In the genomic region with DNA sequence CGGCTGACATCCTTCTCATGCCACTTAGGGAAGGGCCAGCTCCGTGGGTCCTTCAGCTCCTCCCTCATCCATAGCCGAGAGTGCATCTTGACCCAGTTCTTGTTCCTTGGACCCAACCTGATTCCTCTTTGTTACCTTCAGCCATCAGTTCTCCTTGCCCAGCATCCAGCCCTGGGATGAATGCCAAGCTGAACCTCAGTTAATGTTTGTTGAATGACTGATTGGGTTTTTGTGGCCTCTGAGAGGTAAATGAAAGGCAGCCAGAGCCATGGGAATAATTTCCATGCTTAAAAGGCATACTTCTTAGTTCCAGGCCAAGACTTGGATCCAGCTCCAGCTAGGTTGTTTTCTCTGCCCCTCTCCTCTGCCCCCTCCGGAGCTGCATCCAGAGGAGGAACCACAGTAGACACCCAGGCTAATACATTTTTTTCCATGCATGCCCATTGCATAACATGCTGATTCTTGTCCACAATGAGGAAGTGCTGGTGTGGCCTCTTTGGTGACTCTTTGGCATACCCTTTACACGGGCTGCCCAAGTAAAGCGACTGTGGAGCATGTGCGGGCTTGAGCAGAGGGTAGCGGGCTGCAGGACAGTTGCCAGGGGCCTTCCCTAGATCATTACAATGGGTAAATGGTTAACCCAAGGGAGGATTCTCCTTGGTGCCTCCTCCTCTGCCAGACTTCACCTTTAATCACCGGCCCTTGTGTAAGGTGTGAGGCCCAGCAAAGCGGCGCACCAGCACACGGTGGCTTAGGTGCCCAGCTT, we compare ENCODE assay signal across 17 mouse cellular contexts. TPM values are rescaled to one million over a fixed set of nuclear protein-coding genes. Genes with fewer than 3 reads are reported as not detected.
DNase-seq lines count a peak whose midpoint lies in the region; ATAC-seq and TF ChIP-seq lines count a peak whose summit lies in the region.
"Had no signal": no experiment of that assay in that cellular context is flagged by ENCODE, and none has a peak within 500 bp of the region (broad histone marks: within the 10 kb centered on the region; RNA-seq: fewer than 3 reads in every experiment).

No protein-coding gene starts in this region.

- 64% methylated on average over 12 of the region's 12 CpGs for WGBS in liver, embryonic 15.5 days (ENCODE audit: insufficient replicate concordance)
- WGBS in liver, embryonic 12.5 days (ENCODE audit: insufficient replicate concordance), result 69% methylated on average over 12 of the region's 12 CpGs
- WGBS in macrophage (ENCODE audit: missing documents), result 58% methylated on average over 12 of the region's 12 CpGs
- 87% methylated on average over 12 of the region's 12 CpGs for WGBS in cerebellum, adult 2 months

- intact Hi-C loops in left cerebral cortex, postnatal 25 days (cut with DNase I), result no loop called here

- peaks cover 33% of the 10 kb centered on the region for H3K27me3 ChIP-seq in liver, embryonic 15.5 days
- H3K27me3 ChIP-seq in liver, embryonic 12.5 days (replicated peaks), result peaks cover 38% of the 10 kb centered on the region
- no peaks in the 10 kb centered on the region for H3K27me3 ChIP-seq in cerebellum, adult 2 months (ENCODE audit: control insufficient read depth, insufficient read depth, low read length)

- no peak for ATAC-seq in liver, embryonic 15.5 days (ENCODE audit: insufficient read depth)
- ATAC-seq in liver, embryonic 12.5 days, result no peak
- ATAC-seq in common myeloid progenitor, adult 5-6 weeks (replicated peaks; ENCODE audit: low read depth, poor library complexity, severe bottlenecking), result peak; percentile 81

- H3K4me1 ChIP-seq in liver, embryonic 15.5 days (replicated peaks), result peaks cover 24% of the 10 kb centered on the region; the same call in 1 of the 2 replicates
- peaks cover 28% of the 10 kb centered on the region for H3K4me1 ChIP-seq in liver, embryonic 12.5 days
- H3K4me1 ChIP-seq in cerebellum, adult 2 months (ENCODE audit: control insufficient read depth, insufficient read depth, low read length), result no peaks in the 10 kb centered on the region

- no peak for TF ChIP-seq POLR2A in cerebellum, adult 2 months (IDR thresholded peaks at IDR 0.05; ENCODE audit: borderline replicate concordance, insufficient read depth, low read length)

- H3K9ac ChIP-seq in liver, embryonic 15.5 days, result no peak overlapping the region
- no peak overlapping the region for H3K9ac ChIP-seq in liver, embryonic 12.5 days
- H3K9ac ChIP-seq: hindbrain, embryonic 13.5 days had no signal

- H3K27ac ChIP-seq in liver, embryonic 15.5 days (replicated peaks), result peak overlapping the region; percentile 12; the same call in 1 of the 2 replicates
- no peak overlapping the region for H3K27ac ChIP-seq in liver, embryonic 12.5 days
- H3K27ac ChIP-seq in macrophage, result peak overlapping the region; percentile 82
- no peak overlapping the region for H3K27ac ChIP-seq in cerebellum, adult 2 months (ENCODE audit: insufficient read depth, low read length)
- H3K27ac ChIP-seq: hindbrain, embryonic 13.5 days had no signal

- H3K79me2 ChIP-seq in macrophage (ENCODE audit: inconsistent target), result no peaks in the 10 kb centered on the region

- DNase-seq in kidney, adult 9 months, result peak; percentile 96
- no peak for DNase-seq in right cerebral cortex, postnatal 36 days (ENCODE audit: low spot score in 2 of 2)
- DNase-seq in left cerebral cortex, postnatal 25 days (ENCODE audit: low spot score in 2 of 2), result no peak
- DNase-seq in cerebellum, adult 2 months, result no peak
- DNase-seq: left cerebral cortex, postnatal 4 days; retina, postnatal 1 day; thymus, postnatal 14 days had no signal

- 0 out of 2 replicates have a peak, but pooled peaks cover 4% of the 10 kb centered on the region for H3K36me3 ChIP-seq in liver, embryonic 15.5 days (replicated peaks)
- H3K36me3 ChIP-seq in liver, embryonic 12.5 days, result no peaks in the 10 kb centered on the region
- H3K36me3 ChIP-seq in macrophage (ENCODE audit: inconsistent target), result no peaks in the 10 kb centered on the region
- H3K36me3 ChIP-seq: hindbrain, embryonic 13.5 days had no signal

- H3K4me2 ChIP-seq in liver, embryonic 15.5 days, result no peak overlapping the region
- no peak overlapping the region for H3K4me2 ChIP-seq in liver, embryonic 12.5 days
- H3K4me2 ChIP-seq: heart, embryonic 11.5 days; hindbrain, embryonic 13.5 days had no signal

- TF ChIP-seq CTCF in cerebellum, adult 2 months (IDR thresholded peaks at IDR 0.05; ENCODE audit: borderline replicate concordance, insufficient read depth, low read depth, low read length), result no peak

- H3K9me3 ChIP-seq in liver, embryonic 15.5 days (replicated peaks), result no peaks in the 10 kb centered on the region
- H3K9me3 ChIP-seq in liver, embryonic 12.5 days (replicated peaks), result no peaks in the 10 kb centered on the region
- H3K9me3 ChIP-seq: hindbrain, embryonic 13.5 days; megakaryocyte, embryonic 14.5 days had no signal

- no peak overlapping the region for H3K4me3 ChIP-seq in liver, embryonic 15.5 days (replicated peaks)
- no peak overlapping the region for H3K4me3 ChIP-seq in liver, embryonic 12.5 days
- no peak overlapping the region for H3K4me3 ChIP-seq in macrophage (ENCODE audit: inconsistent target)
- H3K4me3 ChIP-seq in cerebellum, adult 2 months (replicated peaks; ENCODE audit: insufficient read depth, low read depth, low read length), result no peak overlapping the region
- H3K4me3 ChIP-seq: erythroblast, embryonic 14.5 days; hindbrain, embryonic 13.5 days; megakaryocyte, embryonic 14.5 days had no signal

RNA-seq across cellular contexts. Expression of gene Tbx2, which starts 20.0 kb away (rescaled TPM):
- polyA plus RNA-seq in liver, embryonic 15.5 days (2015; fragmentation: Nextera tagmentation; extraction: Ambion mirVana), result 0.45 and 0.56 TPM in 2 replicates
- polyA plus RNA-seq in liver, embryonic 12.5 days (2016; fragmentation: Nextera tagmentation; extraction: Ambion mirVana), result 1.1 and 1.4 TPM in 2 replicates
- 0.05 TPM in 1 of 2 replicates, not detected in the other for total RNA-seq in common myeloid progenitor, adult 5-6 weeks (2017)
- 1 to 10 TPM in 9 of 26 experiments, under 1 TPM in 17; 0.32 to 2.4 (median 0.92) TPM for total RNA-seq in macrophage (2018; cell fraction: chromatin; rRNA removed)
- under 1 TPM in 13 of 26 experiments, not detected in 13; 0.03 to 0.28 (median 0.09) TPM for total RNA-seq in macrophage (2018; cell fraction: cytosol; rRNA removed)
- total RNA-seq in macrophage (2018; cell fraction: nucleus; rRNA removed), result 1 to 10 TPM in 9 of 26 experiments, under 1 TPM in 17; 0.13 to 2.9 (median 0.63) TPM
- 0.07 TPM in 1 of 3 replicates, not detected in the others for polyA plus RNA-seq in macrophage (2018)
- 1 to 10 TPM; 1.8 to 2.2 TPM for total RNA-seq in left cerebral cortex, postnatal 25 days (2021)
- polyA plus RNA-seq in cerebellum, adult 2 months (2012; rRNA removed), result 3.2 and 3.5 TPM in 2 replicates
- total RNA-seq: MEL had no signal

RNA-seq across cellular contexts. Expression of gene Gm11444, which starts 37.7 kb away (rescaled TPM):
- not detected in 2 replicates for polyA plus RNA-seq in liver, embryonic 15.5 days (2015; fragmentation: Nextera tagmentation; extraction: Ambion mirVana)
- polyA plus RNA-seq in liver, embryonic 12.5 days (2016; fragmentation: Nextera tagmentation; extraction: Ambion mirVana), result not detected in 2 replicates
- not detected in 2 replicates for total RNA-seq in common myeloid progenitor, adult 5-6 weeks (2017)
- not detected for total RNA-seq in macrophage (2018; cell fraction: chromatin; rRNA removed)
- total RNA-seq in macrophage (2018; cell fraction: cytosol; rRNA removed), result not detected
- total RNA-seq in macrophage (2018; cell fraction: nucleus; rRNA removed), result not detected
- not detected in 3 replicates for polyA plus RNA-seq in macrophage (2018)
- total RNA-seq in left cerebral cortex, postnatal 25 days (2021), result not detected
- not detected in 2 replicates for polyA plus RNA-seq in cerebellum, adult 2 months (2012; rRNA removed)
- total RNA-seq: left cerebral cortex, postnatal 4 days; MEL had no signal
- polyA plus RNA-seq: erythroblast, embryonic 14.5 days; heart, embryonic 11.5 days; hindbrain, embryonic 13.5 days; spleen, adult 2 months had no signal

Comparison
In these comparisons a context has a peak if more than half of its experiments do, and no peak if none do; other contexts are left out.
1. H3K27ac ChIP-seq: peak in liver, embryonic 15.5 days (single experiment) and macrophage (single experiment); none in liver, embryonic 12.5 days (single experiment) and cerebellum, adult 2 months (single experiment).